Mouse (Mus musculus) central nervous system, embryonic 18 days (tissue): ENCODE data around the gene Kcng3. TPM values are rescaled to one million over a fixed set of nuclear protein-coding genes. Genes with fewer than 3 reads are reported as not detected.

Experiments used
- polyA plus RNA-seq: library from polyadenylated mRNA; depleted of rRNA; stranded (reverse); fragments of >200 nt; gene quantifications from 2 replicates; pipeline ENCODE4 v1.2.3, GENCODE M21; 2012; rRNA removed

The Kcng3 gene
- 0.87 and 0.94 TPM in 2 replicates for polyA plus RNA-seq

DNA sequence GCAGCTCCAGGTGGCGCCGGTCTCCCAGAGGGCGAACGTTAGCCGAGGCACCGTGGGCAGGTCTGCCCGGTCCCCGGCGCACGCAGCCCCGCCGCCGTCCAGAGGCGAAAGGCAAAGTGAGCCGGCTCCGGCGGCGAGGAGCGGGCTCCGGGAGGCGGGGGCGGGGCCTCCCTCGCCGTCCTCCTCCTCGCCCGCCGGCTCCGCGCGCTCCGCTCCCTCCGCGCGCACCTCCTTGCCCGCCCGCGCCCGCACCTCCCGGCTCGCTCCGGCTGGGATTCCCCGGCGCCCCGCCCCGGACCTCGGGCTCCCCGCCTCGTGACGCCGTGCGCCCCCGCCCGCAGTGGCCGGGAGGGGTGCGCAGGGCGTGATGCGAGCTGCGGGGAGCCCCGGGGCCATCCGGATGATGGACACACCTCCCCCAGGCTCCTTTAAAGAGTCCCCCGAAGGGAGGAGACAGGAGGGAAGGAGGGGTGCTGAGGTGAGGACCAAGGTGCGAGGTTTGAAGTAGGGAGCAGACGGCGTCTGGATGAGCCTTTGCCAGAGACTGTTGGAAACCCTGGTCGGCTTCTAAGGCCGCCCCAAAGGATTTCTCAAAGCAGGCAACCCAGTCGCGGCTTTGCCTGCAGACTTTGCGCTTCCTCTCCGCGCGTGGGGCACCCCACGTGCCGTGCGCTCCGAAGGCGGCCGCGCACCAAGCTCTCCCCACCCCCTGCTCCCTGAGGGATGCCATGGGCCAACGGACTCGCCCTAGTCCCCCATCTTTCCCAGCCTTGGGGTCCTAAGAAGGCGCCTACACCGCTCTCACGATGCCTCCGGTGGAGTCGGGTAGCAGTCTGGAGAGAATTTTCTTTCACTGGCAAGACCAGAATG, at the start of gene Kcng3:
Gene Kcng3, minus strand, starts transcription at position 113 of the 870 bp plus-strand sequence.

Other genes starting within 250 kb of the Kcng3 start
- gene Cox7a2l, start 114.6 kb downstream of the Kcng3 start, polyA plus RNA-seq: 274 and 275 TPM in 2 replicates
- 39.8 and 41.6 TPM in 2 replicates for gene Mta3, start 74.3 kb upstream of the Kcng3 start, polyA plus RNA-seq
- 0.15 TPM in 1 of 2 replicates, not detected in the other for gene Haao, start 216.1 kb upstream of the Kcng3 start, polyA plus RNA-seq